Mouse (Mus musculus) WW6 (cell line): Measurements from ENCODE around the gene Mark3.

Experiments used
- DNase-seq: peaks from one replicate; pipeline ENCODE4 v3.0.0-alpha.2; 2013; ENCODE audit warnings: low read depth, low spot score

The Mark3 gene

GRCm38 (mm10) chr12:111560286-111560685 is 14.0 kb upstream of the Mark3 start:
- no peak for DNase-seq

- no peak for DNase-seq
Observed at GRCm38 (mm10) chr12:111562276-111562814, 12.0 kb upstream of the Mark3 start.

GRCm38 (mm10) chr12:111563076-111563629 is 11.2 kb upstream of the Mark3 start:
- no peak for DNase-seq

- DNase-seq: no peak
Observed at GRCm38 (mm10) chr12:111565363-111565762, 9.0 kb upstream of the Mark3 start.

GRCm38 (mm10) chr12:111568836-111569235 is 5.5 kb upstream of the Mark3 start:
- no peak for DNase-seq

- no peak for DNase-seq
Observed at GRCm38 (mm10) chr12:111572406-111572805, 1.9 kb upstream of the Mark3 start.

- DNase-seq: no peak
Observed at GRCm38 (mm10) chr12:111573315-111573714, 1.0 kb upstream of the Mark3 start.

- DNase-seq: no peak
Observed at GRCm38 (mm10) chr12:111574887-111575838, 840 bp downstream of the Mark3 start.

GRCm38 (mm10) chr12:111583058-111583457 is 8.7 kb downstream of the Mark3 start:
- DNase-seq: no peak

GRCm38 (mm10) chr12:111584401-111584800 is 10.1 kb downstream of the Mark3 start:
- DNase-seq: no peak

- no peak for DNase-seq
Observed at GRCm38 (mm10) chr12:111587252-111587651, 12.9 kb downstream of the Mark3 start.

GRCm38 (mm10) chr12:111592407-111593021 is 18.2 kb downstream of the Mark3 start:
- no peak for DNase-seq

GRCm38 (mm10) chr12:111593775-111594174 is 19.5 kb downstream of the Mark3 start:
- DNase-seq: no peak

- DNase-seq: no peak
Observed at GRCm38 (mm10) chr12:111597310-111597709, 23.0 kb downstream of the Mark3 start.

GRCm38 (mm10) chr12:111598902-111599301 is 24.6 kb downstream of the Mark3 start:
- no peak for DNase-seq

GRCm38 (mm10) chr12:111599640-111600039 is 25.3 kb downstream of the Mark3 start:
- DNase-seq: no peak

GRCm38 (mm10) chr12:111603871-111604270 is 29.5 kb downstream of the Mark3 start:
- DNase-seq: no peak

GRCm38 (mm10) chr12:111605619-111606018 is 31.3 kb downstream of the Mark3 start:
- DNase-seq: no peak

- DNase-seq: no peak
Observed at GRCm38 (mm10) chr12:111608015-111608414, 33.7 kb downstream of the Mark3 start.

GRCm38 (mm10) chr12:111614475-111615141 is 40.3 kb downstream of the Mark3 start:
- DNase-seq: no peak

GRCm38 (mm10) chr12:111618266-111618665 is 43.9 kb downstream of the Mark3 start:
- no peak for DNase-seq
